8 mouse cellular contexts compared by ENCODE assay signal in genomic region chr5:20881915-20882800, GRCm38 (mm10). TPM values are rescaled to one million over a fixed set of nuclear protein-coding genes. Genes with fewer than 3 reads are reported as not detected.
DNase-seq lines count a peak whose midpoint lies in the region; ATAC-seq and TF ChIP-seq lines count a peak whose summit lies in the region.

TSS of gene Phtf2 (minus strand) at chr5:20882124.
TSS of gene Tmem60 (plus strand) at chr5:20882191.

- peak; percentile 17; the same call in 1 of the 2 replicates for TF ChIP-seq CTCF in lung, postnatal 0 days (IDR thresholded peaks at IDR 0.05)

- peak within 1 kb of the TSS; percentile 94 for H3K4me2 ChIP-seq in lung, postnatal 0 days (replicated peaks; ENCODE audit: low read depth, low read length)

- no peaks in the 10 kb centered on the region for H3K27me3 ChIP-seq in hindbrain, embryonic 10.5 days (ENCODE audit: insufficient read depth, poor library complexity, severe bottlenecking)
- no peaks in the 10 kb centered on the region for H3K27me3 ChIP-seq in lung, postnatal 0 days (replicated peaks; ENCODE audit: insufficient read depth, low read length)

- no peaks in the 10 kb centered on the region for H3K9me3 ChIP-seq in hindbrain, embryonic 10.5 days
- H3K9me3 ChIP-seq in lung, postnatal 0 days (ENCODE audit: low read length) = no peaks in the 10 kb centered on the region

- peak within 1 kb of the TSS; percentile 95 for H3K27ac ChIP-seq in hindbrain, embryonic 10.5 days
- H3K27ac ChIP-seq in lung, postnatal 0 days (ENCODE audit: low read length) = peak within 1 kb of the TSS; percentile 87

- H3K9ac ChIP-seq in lung, postnatal 0 days (replicated peaks; ENCODE audit: low read depth) = peak within 1 kb of the TSS; percentile 60

- peaks cover 21% of the 10 kb centered on the region for H3K4me1 ChIP-seq in hindbrain, embryonic 10.5 days (replicated peaks)
- peaks cover 7% of the 10 kb centered on the region; the same call in 1 of the 2 replicates for H3K4me1 ChIP-seq in lung, postnatal 0 days (ENCODE audit: insufficient read depth, low read depth, low read length)

- DNase-seq in MN1 (ENCODE audit: low spot score) = peak; percentile 99
- peak; percentile 99 for DNase-seq in cerebellum, adult 9-10 months
- DNase-seq in hindbrain, embryonic 10.5 days (ENCODE audit: low spot score) = peak; percentile 99
- peak; percentile 99 for DNase-seq in layer of hippocampus, adult 9-11 months
- DNase-seq in lung, postnatal 0 days (ENCODE audit: low spot score) = peak; percentile 99
- peak; percentile 94 for DNase-seq in ovary, postnatal 14 days (ENCODE audit: low spot score)
- peak; percentile 99 for DNase-seq in thymus, postnatal 14 days

- H3K36me3 ChIP-seq in hindbrain, embryonic 10.5 days = peaks cover 22% of the 10 kb centered on the region
- H3K36me3 ChIP-seq in lung, postnatal 0 days (ENCODE audit: insufficient read depth, low read length) = no peaks in the 10 kb centered on the region

- ATAC-seq in frontal cortex, adult (ENCODE audit: low TSS enrichment) = peak; percentile 89
- peak; percentile 98 for ATAC-seq in lung, postnatal 0 days

- peak within 1 kb of the TSS; percentile 86 for H3K4me3 ChIP-seq in hindbrain, embryonic 10.5 days
- peak within 1 kb of the TSS; percentile 86 for H3K4me3 ChIP-seq in lung, postnatal 0 days (ENCODE audit: low read depth, low read length)

- WGBS in hindbrain, embryonic 10.5 days = under 1% methylated on average over 94 of the region's 94 CpGs
- WGBS in lung, postnatal 0 days = 2% methylated on average over 89 of the region's 94 CpGs

- TF ChIP-seq EP300 in lung, postnatal 0 days (IDR thresholded peaks at IDR 0.05) = no peak

RNA-seq across cellular contexts. Expression of gene Phtf2, which starts in this region (rescaled TPM):
- polyA plus RNA-seq in hindbrain, embryonic 10.5 days (2016; fragmentation: Nextera tagmentation; extraction: Ambion mirVana) = 16.0 and 17.4 TPM in 2 replicates
- polyA plus RNA-seq in lung, postnatal 0 days (2015; fragmentation: Nextera tagmentation; extraction: Ambion mirVana) = 3.8 and 3.9 TPM in 2 replicates

RNA-seq across cellular contexts. Expression of gene Tmem60, which starts in this region (rescaled TPM):
- 58.8 and 59.9 TPM in 2 replicates for polyA plus RNA-seq in hindbrain, embryonic 10.5 days (2016; fragmentation: Nextera tagmentation; extraction: Ambion mirVana)
- polyA plus RNA-seq in lung, postnatal 0 days (2015; fragmentation: Nextera tagmentation; extraction: Ambion mirVana) = 49.7 and 52.2 TPM in 2 replicates

Comparison
In these comparisons a context has a peak if more than half of its experiments do, and no peak if none do; other contexts are left out.
1. Peak in every context shown above with its lines: DNase-seq, ATAC-seq, H3K4me3 ChIP-seq and H3K27ac ChIP-seq.